Mouse (Mus musculus): ENCODE results near the gene Olfr1328. TPM values are rescaled to one million over a fixed set of nuclear protein-coding genes. Genes with fewer than 3 reads are reported as not detected.
"Not testable (repeated sequence)": the region's sequence is repeated elsewhere in the genome, so short reads cannot be mapped to it uniquely, and the experiment has no call there.

Olfr1328 gene
- total RNA-seq (2015; ENCODE audit: low replicate concordance), result not detected in 2 replicates
- total RNA-seq (2017; ENCODE audit: low replicate concordance), result not detected in 2 replicates

DNA sequence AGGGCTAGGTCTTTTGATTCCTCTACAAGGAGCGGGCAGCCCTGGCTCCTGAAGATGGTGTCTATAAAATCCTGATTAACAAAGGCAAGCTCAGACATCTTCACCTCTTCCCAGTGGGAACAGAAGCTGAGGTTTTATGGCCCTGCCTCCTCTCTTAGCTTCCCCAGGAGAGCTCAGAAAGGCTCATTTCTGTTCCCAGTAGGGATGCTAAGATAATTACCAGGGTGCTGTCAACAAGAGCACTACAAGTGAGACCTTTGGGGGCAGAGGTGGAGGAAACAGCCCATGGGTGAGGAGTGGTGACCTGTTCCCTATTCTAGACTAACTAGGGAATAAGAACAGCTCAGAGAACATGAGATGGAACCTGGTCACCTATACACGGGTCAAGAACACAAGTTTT lies at the start of gene Olfr1328:
TSS of gene Olfr1328 (minus strand) at position 101 of the 400 bp plus-strand sequence.
- no peak for ATAC-seq (replicated peaks; ENCODE audit: low FRiP score, poor library complexity, severe bottlenecking)

DNA sequence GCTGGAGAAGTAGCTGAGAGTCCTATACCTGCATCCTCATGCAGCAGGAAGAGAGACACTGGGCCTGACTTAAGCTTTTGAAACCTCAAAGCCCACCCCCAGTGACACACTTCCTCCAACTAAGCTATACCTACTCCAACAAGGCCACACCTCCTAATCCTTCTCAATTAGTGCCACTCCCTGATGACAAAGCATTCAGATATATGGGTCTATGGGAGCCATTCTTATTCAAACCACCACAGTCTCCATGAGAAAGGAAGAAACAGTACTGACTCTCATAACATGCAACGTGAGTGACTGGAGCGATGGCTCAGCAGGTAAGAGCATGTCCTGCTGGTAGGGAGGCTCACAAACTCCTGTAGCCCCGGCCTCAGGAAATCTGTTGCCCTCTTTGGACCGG lies 46.9 kb upstream of the Olfr1328 start:
- no peak for ATAC-seq (replicated peaks; ENCODE audit: low FRiP score, poor library complexity, severe bottlenecking)

DNA sequence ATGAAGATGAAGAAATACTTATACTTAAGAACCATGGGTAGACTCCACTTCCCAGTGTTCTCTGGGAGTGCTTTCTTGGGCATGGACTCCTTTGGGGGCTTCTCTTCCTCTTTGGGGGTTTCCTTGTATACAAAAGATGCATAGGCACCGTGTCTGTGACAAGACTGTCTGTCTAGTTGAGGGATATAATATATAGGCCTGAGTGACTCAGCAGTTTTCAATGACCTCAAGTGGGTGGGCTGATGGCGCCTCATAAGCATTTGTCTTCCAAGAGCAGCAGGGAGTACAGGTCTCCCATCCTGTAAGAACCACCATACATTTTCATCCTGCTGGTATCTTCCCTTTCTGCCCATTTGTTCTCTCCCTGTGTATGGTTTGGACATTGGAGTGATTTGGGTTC lies 34.9 kb upstream of the Olfr1328 start:
- no peak for ATAC-seq (replicated peaks; ENCODE audit: low FRiP score, poor library complexity, severe bottlenecking)

GRCm38 (mm10) chr4:118967711-118968110 lies 29.3 kb upstream of the Olfr1328 start:
- no peak for ATAC-seq (replicated peaks; ENCODE audit: low FRiP score, poor library complexity, severe bottlenecking)

DNA sequence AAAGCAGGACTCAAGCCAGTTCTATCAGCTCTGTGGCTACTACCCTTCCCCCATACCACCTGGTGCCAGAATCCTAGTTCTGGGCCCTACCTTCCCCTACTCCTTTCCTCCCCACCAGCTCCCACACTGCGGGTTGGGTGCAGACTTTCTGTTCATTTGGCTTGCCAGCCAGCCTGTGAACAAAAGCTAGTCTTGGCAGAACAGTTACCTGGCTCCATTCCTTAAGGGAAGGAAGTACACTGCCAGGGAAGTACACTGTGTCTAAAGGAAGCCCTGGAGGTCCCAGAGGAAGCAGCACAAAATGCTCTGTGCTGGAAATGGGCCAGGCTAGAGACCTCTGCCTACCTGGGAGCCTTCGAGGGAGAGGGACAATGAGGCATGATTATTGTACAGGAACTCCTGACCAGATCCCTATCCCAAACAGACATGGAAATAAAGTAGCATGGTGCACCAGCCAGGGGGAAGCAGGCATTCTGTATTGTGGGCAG lies 22.8 kb upstream of the Olfr1328 start, which contains the start of gene Lao1:
TSS of gene Lao1 (plus strand) at position 438 of the 488 bp plus-strand sequence.
- ATAC-seq (replicated peaks; ENCODE audit: low FRiP score, poor library complexity, severe bottlenecking), result no peak

DNA sequence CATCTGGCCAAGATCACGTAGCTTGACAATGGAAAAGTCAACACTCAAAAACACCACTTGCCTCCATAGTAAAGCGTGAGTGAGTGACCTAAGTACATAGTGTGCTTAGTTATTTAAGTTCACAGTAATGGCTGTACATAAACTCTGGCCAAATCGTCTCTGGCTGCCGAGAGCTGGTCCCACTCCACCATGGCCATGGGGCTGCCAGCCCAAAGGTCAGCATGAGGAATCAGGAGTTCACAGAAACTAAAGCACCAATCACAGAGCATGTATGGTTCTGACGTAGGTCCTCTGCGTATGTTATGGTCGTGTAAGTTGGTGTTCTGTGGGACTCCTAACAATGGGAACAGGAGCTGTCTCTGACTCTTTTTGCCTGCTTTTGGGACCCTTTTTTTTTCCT lies 20.4 kb upstream of the Olfr1328 start:
- no peak for ATAC-seq (replicated peaks; ENCODE audit: low FRiP score, poor library complexity, severe bottlenecking)

- not testable (repeated sequence) for ATAC-seq (replicated peaks; ENCODE audit: low FRiP score, poor library complexity, severe bottlenecking)
Measured at GRCm38 (mm10) chr4:118931326-118931725, 7.1 kb downstream of the Olfr1328 start.

GRCm38 (mm10) chr4:118917365-118917764 lies 21.0 kb downstream of the Olfr1328 start, which contains the start of gene Olfr1329:
TSS of gene Olfr1329 (minus strand) at chr4:118917465.
- not testable (repeated sequence) for ATAC-seq (replicated peaks; ENCODE audit: low FRiP score, poor library complexity, severe bottlenecking)

- ATAC-seq (replicated peaks; ENCODE audit: low FRiP score, poor library complexity, severe bottlenecking), result no peak
Measured at GRCm38 (mm10) chr4:118901981-118902380, 36.4 kb downstream of the Olfr1328 start.

DNA sequence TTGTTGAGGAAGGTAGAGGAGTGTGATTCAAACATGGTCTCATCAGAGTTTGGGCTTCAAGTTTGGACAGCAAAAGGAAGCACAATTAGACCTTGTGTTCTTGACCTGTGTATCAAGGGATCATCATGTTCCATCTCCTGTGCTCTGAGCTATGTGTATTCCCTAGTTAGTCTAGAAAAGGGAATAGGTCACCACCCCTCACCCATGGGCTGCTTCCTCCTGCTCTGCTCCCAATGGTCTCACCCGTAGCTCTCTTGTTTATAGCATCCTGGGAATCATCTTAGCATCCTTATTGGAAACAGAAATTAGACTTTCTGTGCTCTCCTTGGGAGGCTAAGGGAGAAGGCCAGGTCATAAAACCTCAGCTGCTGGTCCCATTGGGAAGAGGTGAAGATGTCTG lies 50.1 kb downstream of the Olfr1328 start, which contains the start of gene Olfr1330:
TSS of gene Olfr1330 (plus strand) at position 301 of the 400 bp plus-strand sequence.
- no peak for ATAC-seq (replicated peaks; ENCODE audit: low FRiP score, poor library complexity, severe bottlenecking)

Other genes starting within 250 kb of the Olfr1328 start
- gene Olfr1342, start 245.9 kb downstream of the Olfr1328 start, total RNA-seq (2015; ENCODE audit: low replicate concordance), result not detected in 2 replicates
- gene Olfr1342, start 245.9 kb downstream of the Olfr1328 start, total RNA-seq (2017; ENCODE audit: low replicate concordance), result not detected in 2 replicates
- not detected in 2 replicates for gene Olfr1341, start 235.1 kb downstream of the Olfr1328 start, total RNA-seq (2015; ENCODE audit: low replicate concordance)
- gene Olfr1341, start 235.1 kb downstream of the Olfr1328 start, total RNA-seq (2017; ENCODE audit: low replicate concordance), result not detected in 2 replicates
- gene Olfr1340, start 218.5 kb downstream of the Olfr1328 start, total RNA-seq (2015; ENCODE audit: low replicate concordance), result not detected in 2 replicates
- gene Olfr1340, start 218.5 kb downstream of the Olfr1328 start, total RNA-seq (2017; ENCODE audit: low replicate concordance), result not detected in 2 replicates
- not detected in 2 replicates for gene Olfr1339, start 206.4 kb downstream of the Olfr1328 start, total RNA-seq (2015; ENCODE audit: low replicate concordance)
- gene Olfr1339, start 206.4 kb downstream of the Olfr1328 start, total RNA-seq (2017; ENCODE audit: low replicate concordance), result not detected in 2 replicates
- gene Olfr1338, start 179.9 kb downstream of the Olfr1328 start, total RNA-seq (2015; ENCODE audit: low replicate concordance), result not detected in 2 replicates
- gene Olfr1338, start 179.9 kb downstream of the Olfr1328 start, total RNA-seq (2017; ENCODE audit: low replicate concordance), result not detected in 2 replicates
- gene Olfr1337, start 156.0 kb downstream of the Olfr1328 start, total RNA-seq (2015; ENCODE audit: low replicate concordance), result not detected in 2 replicates
- gene Olfr1337, start 156.0 kb downstream of the Olfr1328 start, total RNA-seq (2017; ENCODE audit: low replicate concordance), result not detected in 2 replicates
- not detected in 2 replicates for gene Olfr1335, start 128.7 kb downstream of the Olfr1328 start, total RNA-seq (2015; ENCODE audit: low replicate concordance)
- gene Olfr1335, start 128.7 kb downstream of the Olfr1328 start, total RNA-seq (2017; ENCODE audit: low replicate concordance), result not detected in 2 replicates
- gene Olfr1333, start 102.3 kb downstream of the Olfr1328 start, total RNA-seq (2015; ENCODE audit: low replicate concordance), result not detected in 2 replicates
- gene Olfr1333, start 102.3 kb downstream of the Olfr1328 start, total RNA-seq (2017; ENCODE audit: low replicate concordance), result not detected in 2 replicates
- gene Olfr1331, start 74.0 kb downstream of the Olfr1328 start, total RNA-seq (2015; ENCODE audit: low replicate concordance), result not detected in 2 replicates
- not detected in 2 replicates for gene Olfr1331, start 74.0 kb downstream of the Olfr1328 start, total RNA-seq (2017; ENCODE audit: low replicate concordance)
- gene Olfr1330, start 50.0 kb downstream of the Olfr1328 start, total RNA-seq (2015; ENCODE audit: low replicate concordance), result not detected in 2 replicates
- gene Olfr1330, start 50.0 kb downstream of the Olfr1328 start, total RNA-seq (2017; ENCODE audit: low replicate concordance), result not detected in 2 replicates
- gene Olfr1329, start 21.1 kb downstream of the Olfr1328 start, total RNA-seq (2015; ENCODE audit: low replicate concordance), result not detected in 2 replicates
- gene Olfr1329, start 21.1 kb downstream of the Olfr1328 start, total RNA-seq (2017; ENCODE audit: low replicate concordance), result not detected in 2 replicates
- gene Lao1, start 23.0 kb upstream of the Olfr1328 start, total RNA-seq (2015; ENCODE audit: low replicate concordance), result not detected in 2 replicates
- not detected in 2 replicates for gene Lao1, start 23.0 kb upstream of the Olfr1328 start, total RNA-seq (2017; ENCODE audit: low replicate concordance)
- gene Slc2a1, start 170.1 kb upstream of the Olfr1328 start, total RNA-seq (2015; ENCODE audit: low replicate concordance), result 0.38 and 2.7 TPM in 2 replicates
- 1.1 and 1.4 TPM in 2 replicates for gene Slc2a1, start 170.1 kb upstream of the Olfr1328 start, total RNA-seq (2017; ENCODE audit: low replicate concordance)
- gene Zfp691, start 235.6 kb upstream of the Olfr1328 start, total RNA-seq (2015; ENCODE audit: low replicate concordance), result 2.3 and 4.2 TPM in 2 replicates
- 3.1 and 4.0 TPM in 2 replicates for gene Zfp691, start 235.6 kb upstream of the Olfr1328 start, total RNA-seq (2017; ENCODE audit: low replicate concordance)

All from erythroblast, adult 5-6 weeks (primary cell).